Mouse (Mus musculus) adrenal gland (tissue): ENCODE results near the gene H2al2b.
"Not testable (repeated sequence)": the region's sequence is repeated elsewhere in the genome, so short reads cannot be mapped to it uniquely, and the experiment has no call there.

ENCODE experiments used
- intact Hi-C: fragments of 180-260 bp; cut with DNase I; formaldehyde crosslinking; loops from one replicate; pipeline ENCODE4 v1.15.1; 2025
- long read RNA-seq, 2 experiments: library from polyadenylated mRNA; unstranded; transcript quantifications; one replicate each; pipeline ENCODE4 v2.0.0; 2020; ENCODE audit warnings: borderline replicate concordance in 1 of 2; ENCODE audit not compliant: insufficient replicate concordance in 1 of 2

The H2al2b gene
- long read RNA-seq, experiment 1: 0 reads
- long read RNA-seq, experiment 2: 0 reads

DNA sequence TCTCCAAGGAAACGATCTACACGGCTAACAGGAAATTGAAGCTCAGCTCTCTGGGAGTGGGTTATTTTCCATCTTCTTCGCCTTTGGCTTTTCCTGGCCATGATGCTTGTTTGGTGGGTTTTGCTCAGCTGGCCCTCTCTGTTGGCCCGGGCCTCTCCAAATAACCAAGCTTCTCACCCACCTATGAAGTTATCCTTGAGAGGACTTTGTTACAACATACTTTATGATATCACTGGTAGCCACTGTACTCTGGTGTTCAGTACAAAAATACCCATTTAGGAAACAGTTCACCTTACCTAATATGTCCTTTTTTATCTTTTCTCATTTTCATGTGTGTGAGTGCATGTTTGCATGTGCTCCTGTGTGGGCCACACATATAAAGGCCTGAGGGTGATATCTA is at the start of gene H2al2b:
Gene H2al2b (minus strand): TSS at position 101 of the 400 bp plus-strand sequence.
- intact Hi-C loops: not testable (repeated sequence)
